Mouse (Mus musculus) heart, postnatal 0 days (tissue): ENCODE results near the gene 5730596B20Rik. TPM values are rescaled to one million over a fixed set of nuclear protein-coding genes. Genes with fewer than 3 reads are reported as not detected.
A peak's percentile ranks its signal among the peaks of the same experiment; 100 is the strongest.

Experiments
- ATAC-seq: fragments of 200-750 bp; cut with Nextera tagmentation; 2 replicates; pipeline ENCODE4 v1.8.0; 2017; ENCODE audit warnings: low read depth, moderate number of reproducible peaks, moderate library complexity; ENCODE audit not compliant: insufficient read depth
- DNase-seq: peaks from one replicate; pipeline ENCODE4 v3.0.0-alpha.2; 2016; ENCODE audit warnings: low spot score
- H3K27ac ChIP-seq: fragments of 300-500 bp; sonication (generic); 2 replicates; pipeline ENCODE4 v1.5.1; 2014; ENCODE audit warnings: low read depth, mild to moderate bottlenecking
- H3K27me3 ChIP-seq: fragments of 300-500 bp; sonication (generic); 2 replicates; pipeline ENCODE4 v1.6.1; 2014; ENCODE audit warnings: low read length, mixed read lengths; ENCODE audit not compliant: control insufficient read depth, insufficient read depth
- H3K36me3 ChIP-seq: fragments of 300-500 bp; sonication (generic); replicated peaks from 2 replicates; pipeline ENCODE4 v1.6.1; 2014; ENCODE audit warnings: low read length, mixed read lengths; ENCODE audit not compliant: control insufficient read depth, insufficient read depth
- H3K4me1 ChIP-seq: fragments of 300-500 bp; sonication (generic); 2 replicates; pipeline ENCODE4 v1.6.1; 2014; ENCODE audit warnings: antibody characterized with exemption; ENCODE audit not compliant: control insufficient read depth, insufficient read depth
- H3K4me2 ChIP-seq: fragments of 300-500 bp; sonication (generic); 2 replicates; pipeline ENCODE4 v1.6.1; 2014; ENCODE audit warnings: low read depth, mild to moderate bottlenecking, low read length, moderate library complexity
- H3K4me3 ChIP-seq: fragments of 300-500 bp; sonication (generic); 2 replicates; pipeline ENCODE4 v1.5.1; 2014; ENCODE audit warnings: low read depth, low read length
- H3K9ac ChIP-seq: fragments of 300-500 bp; sonication (generic); replicated peaks from 2 replicates; pipeline ENCODE4 v1.6.1; 2014; ENCODE audit warnings: low read depth, low read length, mixed read lengths
- H3K9me3 ChIP-seq: fragments of 300-500 bp; sonication (generic); replicated peaks from 2 replicates; pipeline ENCODE4 v1.6.1; 2016; ENCODE audit warnings: low read length; ENCODE audit not compliant: control insufficient read depth
- CTCF ChIP-seq: IDR thresholded peaks from 2 replicates; pipeline ENCODE4 v1.5.1; 2016; ENCODE audit warnings: antibody characterized with exemption, control low read depth, low read depth
- EP300 ChIP-seq: IDR thresholded peaks from 2 replicates; pipeline ENCODE4 v1.6.1; 2016; ENCODE audit warnings: antibody characterized with exemption, low read depth
- WGBS: fragments of 180-500 bp; shearing (Covaris S2); extraction: QIAGEN DNeasy Blood & Tissue Kit; methylation state at CpG from one replicate; pipeline ENCODE4 v1.1.7; 2014; 5-methylcytosine and 5-hydroxymethylcytosine counted together
- polyA plus RNA-seq: library from polyadenylated mRNA; unstranded; fragments of >200 nt; fragmentation: Nextera tagmentation; extraction: Ambion mirVana; gene quantifications from 2 replicates; pipeline ENCODE4 v1.2.1, GENCODE M21; 2015
- total RNA-seq: library from RNA; depleted of rRNA; stranded (reverse); fragments of >200 nt; gene quantifications from 2 replicates; pipeline ENCODE4 v1.2.3, GENCODE M21; 2014; ENCODE audit warnings: low replicate concordance

5730596B20Rik gene
- total and polyA plus RNA-seq, 2 experiments from 2014 or later = 0.03 to 0.84 TPM

DNA sequence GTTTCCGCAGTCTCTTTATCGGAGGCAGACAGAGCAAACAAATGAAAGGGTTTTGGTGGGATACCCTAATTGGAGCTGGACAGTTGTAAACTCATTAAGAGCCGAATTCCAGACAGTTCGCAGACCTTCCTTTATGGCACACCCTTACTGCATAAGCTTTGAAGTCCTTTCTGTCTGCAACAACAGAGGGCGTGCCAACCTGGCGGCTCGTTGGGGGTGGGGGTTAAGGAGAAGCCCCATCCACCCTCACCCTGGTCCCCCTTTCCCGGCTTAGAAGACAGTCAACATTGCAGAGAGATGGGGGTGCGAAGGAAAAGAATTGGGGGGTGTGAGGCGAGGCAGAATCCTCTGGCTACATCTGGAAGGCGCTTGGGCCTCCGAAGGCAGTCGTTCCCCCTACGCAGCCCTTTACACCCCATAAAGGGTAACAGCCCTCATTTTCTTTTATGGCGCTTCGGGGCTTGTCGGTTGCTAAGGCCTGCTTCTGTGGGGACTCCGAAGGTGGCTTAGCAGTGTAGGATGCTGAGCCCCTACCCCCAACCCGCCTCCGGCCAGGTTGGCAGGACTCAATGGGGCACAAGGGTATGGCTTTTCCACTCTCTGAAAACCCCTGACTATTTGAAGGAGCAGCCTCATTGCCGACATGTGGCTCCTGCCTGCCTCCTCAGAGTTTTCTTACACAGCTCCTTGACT is 44.8 kb downstream of the 5730596B20Rik start:
- H3K36me3 ChIP-seq = no peaks in the 10 kb centered on the region
- peaks cover 100% of the 10 kb centered on the region for H3K27me3 ChIP-seq
- WGBS = 13% methylated on average over 21 of the region's 21 CpGs
- no peaks in the 10 kb centered on the region for H3K9me3 ChIP-seq
- TF ChIP-seq CTCF (no peak), EP300 (no peak)
- no peak overlapping the region for H3K9ac ChIP-seq
- H3K4me1 ChIP-seq = no peaks in the 10 kb centered on the region
- peak overlapping the region; percentile 49 for H3K4me3 ChIP-seq
- H3K27ac ChIP-seq = no peak overlapping the region
- H3K4me2 ChIP-seq = peak overlapping the region; percentile 70
- peak; percentile 12; the same call in 1 of the 2 replicates for ATAC-seq
- DNase-seq = no peak

- no peak overlapping the region for H3K4me2 ChIP-seq
- H3K4me1 ChIP-seq = no peaks in the 10 kb centered on the region
- no peak overlapping the region for H3K9ac ChIP-seq
- H3K4me3 ChIP-seq = no peak overlapping the region
- no peak for DNase-seq
- H3K27ac ChIP-seq = no peak overlapping the region
- H3K9me3 ChIP-seq = no peaks in the 10 kb centered on the region
- ATAC-seq = no peak
- 21% methylated on average over 13 of the region's 13 CpGs for WGBS
- H3K27me3 ChIP-seq = peaks cover 100% of the 10 kb centered on the region
- H3K36me3 ChIP-seq = no peaks in the 10 kb centered on the region
- TF ChIP-seq EP300 (no peak), CTCF (no peak)
Observed at GRCm38 (mm10) chr6:52222729-52223128, 45.4 kb downstream of the 5730596B20Rik start.

GRCm38 (mm10) chr6:52223939-52224760 is 46.9 kb downstream of the 5730596B20Rik start:
- H3K4me1 ChIP-seq = no peaks in the 10 kb centered on the region
- DNase-seq (no peak), ATAC-seq (no peak)
- peaks cover 98% of the 10 kb centered on the region for H3K27me3 ChIP-seq
- H3K9ac ChIP-seq = no peak overlapping the region
- no peak overlapping the region for H3K4me2 ChIP-seq
- no peaks in the 10 kb centered on the region for H3K36me3 ChIP-seq
- H3K4me3 ChIP-seq = no peak overlapping the region
- TF ChIP-seq CTCF = no peak
- no peak for TF ChIP-seq EP300
- no peaks in the 10 kb centered on the region for H3K9me3 ChIP-seq
- no peak overlapping the region for H3K27ac ChIP-seq
- WGBS = 5% methylated on average over 24 of the region's 24 CpGs

DNA sequence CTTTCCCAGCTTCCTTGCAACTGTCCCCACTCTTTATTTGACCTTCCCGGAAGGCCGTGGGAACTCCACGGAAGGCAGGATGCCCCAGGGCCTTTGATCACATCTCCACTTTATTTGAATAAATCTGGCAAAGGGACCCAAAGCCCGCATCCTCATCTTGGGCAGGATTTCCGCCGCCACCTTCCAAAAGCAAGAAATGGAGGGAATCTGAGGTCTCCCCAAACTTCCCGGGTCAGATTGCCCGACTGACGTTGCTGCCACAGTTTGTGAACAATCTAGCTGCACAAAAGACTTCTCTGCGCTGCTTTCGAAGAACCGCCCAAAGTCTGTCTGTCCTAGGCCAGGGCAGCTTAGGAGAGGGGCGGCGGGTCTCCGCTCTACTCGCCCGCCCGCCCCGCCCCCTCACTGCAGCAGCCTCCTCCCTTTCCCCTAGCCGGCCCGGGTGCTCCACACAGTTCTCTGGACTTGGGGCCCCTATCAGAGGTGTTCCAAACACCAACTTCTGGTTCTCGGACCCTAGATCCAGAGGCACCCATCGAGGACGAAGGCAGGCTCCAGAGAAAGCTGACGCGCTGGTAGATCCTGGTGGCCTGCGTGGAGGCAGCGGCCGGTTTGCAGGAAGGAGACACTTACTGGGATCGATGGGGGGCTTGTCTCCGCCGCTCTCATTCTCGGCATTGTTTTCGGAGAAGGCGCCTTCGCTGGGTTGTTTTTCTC is 47.8 kb downstream of the 5730596B20Rik start:
- WGBS = 3% methylated on average over 35 of the region's 36 CpGs
- H3K4me3 ChIP-seq = peak overlapping the region; percentile 26; the same call in 1 of the 2 replicates

More for the DNA sequence above, 47.8 kb downstream of the 5730596B20Rik start:
- Histone ChIP-seq H3K4me1 (no peaks in the 10 kb centered on the region), H3K9ac (no peak overlapping the region), H3K4me2 (0 out of 2 replicates have a peak overlapping the region, but pooled peaks have one; percentile 2), H3K9me3 (no peaks in the 10 kb centered on the region), H3K36me3 (no peaks in the 10 kb centered on the region), H3K27me3 (peaks cover 98% of the 10 kb centered on the region), H3K27ac (no peak overlapping the region)
- DNase-seq (no peak), ATAC-seq (no peak)
- TF ChIP-seq CTCF = no peak
- TF ChIP-seq EP300 = no peak
